Mouse (Mus musculus) lung, postnatal 4 days (tissue): Measurements from ENCODE around the gene Atn1.

Source experiments
- DNase-seq, 2 experiments: peaks; one replicate each; pipeline ENCODE4 v3.0.0; 2021

Atn1 gene

DNA sequence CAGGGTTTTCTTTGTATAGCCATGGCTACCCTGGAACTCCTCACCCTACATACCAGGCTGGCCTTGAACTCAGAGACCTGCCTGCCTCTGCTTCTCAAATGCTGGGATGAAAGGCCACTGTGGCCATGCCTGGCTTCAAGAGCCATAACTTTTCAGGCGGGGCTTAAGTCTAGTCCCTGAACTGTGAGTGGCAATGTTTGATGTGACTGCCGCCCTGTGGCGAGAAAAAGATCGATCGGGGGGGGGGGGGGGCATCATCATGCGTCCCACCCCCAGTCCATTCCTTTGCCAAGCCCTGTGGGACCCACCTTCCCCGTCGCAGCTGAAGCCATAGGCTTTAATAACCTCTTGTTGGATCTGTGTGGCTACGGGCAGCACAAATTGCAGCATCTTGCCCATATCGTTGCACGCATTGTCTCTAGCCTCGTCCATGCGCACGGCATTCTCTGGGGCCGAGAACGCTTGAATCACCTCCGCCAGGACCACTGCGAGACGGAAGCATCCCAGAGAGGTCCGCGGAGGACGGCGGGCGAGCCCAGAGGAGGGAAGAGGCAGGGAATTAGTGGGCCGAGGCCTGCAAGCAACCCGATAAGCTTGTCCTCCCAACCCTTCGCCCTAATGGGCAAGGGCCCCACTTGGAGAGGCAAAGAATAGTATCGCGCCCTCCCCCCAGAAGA is 16.0 kb downstream of the Atn1 start:
- no peak for DNase-seq

DNA sequence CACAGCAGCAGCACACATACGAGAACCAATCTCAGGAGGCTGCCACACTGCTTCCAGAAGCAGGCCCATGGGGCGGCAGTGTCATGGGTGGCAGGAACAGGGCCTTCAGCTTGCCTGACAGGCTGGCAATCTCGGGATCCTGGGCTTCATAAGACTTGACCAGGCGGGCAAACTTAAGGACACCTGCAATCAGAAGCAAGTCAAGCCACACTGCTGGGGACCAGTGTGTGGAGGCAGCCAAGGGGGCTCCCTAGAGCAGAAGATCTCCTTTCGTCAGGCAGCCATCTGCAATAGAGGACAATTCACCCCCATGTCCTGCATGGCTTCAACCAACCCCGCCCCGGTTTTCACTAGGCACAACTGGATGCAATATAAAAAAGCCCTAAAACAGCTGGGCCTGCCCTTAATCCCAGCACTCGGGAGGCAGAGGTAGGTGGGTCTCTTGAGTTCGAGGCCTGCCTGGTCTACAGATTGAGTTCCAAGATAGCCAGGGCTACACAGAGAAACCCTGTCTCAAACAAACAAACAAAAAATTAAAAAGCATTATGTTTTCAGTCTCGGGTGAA is 17.0 kb downstream of the Atn1 start:
- no peak for DNase-seq

DNA sequence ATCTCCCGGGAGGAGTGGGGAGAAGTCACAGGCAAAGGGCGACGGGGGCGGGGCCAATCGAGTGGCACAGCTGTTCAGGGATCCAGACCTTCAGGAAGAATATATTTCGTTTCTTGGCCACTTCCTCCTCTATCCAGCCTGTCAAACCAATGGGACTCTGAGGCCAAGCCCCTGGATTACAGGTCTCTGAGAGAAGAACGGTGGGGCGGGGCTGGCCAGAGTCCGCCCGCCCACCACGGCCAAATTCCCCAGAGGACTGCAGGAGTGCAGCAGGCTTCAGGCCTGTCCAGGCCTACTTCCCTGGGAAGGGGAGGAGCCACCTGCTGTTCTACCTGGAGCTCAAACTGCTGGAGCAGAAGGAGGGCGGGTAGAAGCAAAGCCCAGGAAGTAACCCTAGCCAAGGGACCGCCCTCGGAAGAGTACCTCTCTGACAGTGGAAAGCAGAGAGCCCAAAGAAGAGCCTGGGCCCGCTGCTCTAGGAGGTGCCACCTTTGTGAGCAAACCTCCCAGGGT is 17.8 kb downstream of the Atn1 start, which contains the start of gene Ptpn6:
TSS of gene Ptpn6 (minus strand) at position 204 of the 513 bp plus-strand sequence.
- DNase-seq: peak; percentile 85 to 93

- no peak for DNase-seq
Observed at GRCm38 (mm10) chr6:124737040-124737439, 19.3 kb downstream of the Atn1 start.

DNA sequence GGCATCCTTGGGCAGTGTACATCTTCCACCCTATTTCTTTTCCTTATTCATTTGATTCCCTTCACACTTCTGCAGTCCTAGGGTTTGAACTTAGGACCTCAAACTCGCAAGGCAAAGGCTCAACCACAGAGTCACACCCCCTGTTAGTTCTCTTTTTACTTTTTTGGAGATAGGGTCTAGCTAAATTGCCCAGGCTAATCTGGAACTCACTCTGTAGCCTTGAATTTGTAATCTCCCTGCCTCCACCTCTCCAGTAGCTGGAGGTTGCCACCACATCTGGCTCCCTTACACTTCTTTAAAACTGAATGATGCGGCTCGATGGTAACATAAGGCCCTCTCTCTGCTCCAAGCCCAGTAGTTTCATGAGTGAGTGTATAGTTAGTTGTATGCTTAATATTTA is 21.9 kb downstream of the Atn1 start:
- no peak for DNase-seq

- peak; percentile 81 to 85 for DNase-seq
Observed at GRCm38 (mm10) chr6:124732476-124733370, 23.6 kb downstream of the Atn1 start.

DNA sequence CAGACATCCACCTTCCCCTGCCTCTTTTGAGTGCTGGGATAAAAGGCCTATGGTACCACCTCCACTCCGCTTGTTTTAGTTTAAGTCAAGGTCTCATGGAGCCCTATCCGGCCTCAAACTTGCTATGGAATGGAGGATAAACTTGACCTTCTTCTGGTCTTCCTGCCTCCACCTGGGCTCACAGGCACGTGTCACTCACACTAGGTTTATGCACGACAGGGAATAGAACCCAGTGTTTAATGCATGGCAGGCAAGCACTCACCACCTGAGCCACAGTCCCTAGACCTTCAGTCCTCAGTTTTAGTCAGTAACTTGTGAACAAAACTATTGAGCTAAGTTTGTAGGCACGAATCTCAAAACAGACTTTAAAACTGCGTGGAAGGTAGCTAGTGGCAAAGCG is 25.3 kb downstream of the Atn1 start:
- DNase-seq: no peak

GRCm38 (mm10) chr6:124729850-124730705 is 26.2 kb downstream of the Atn1 start:
- DNase-seq: peak in 1 of 2 experiments; percentile 33

DNA sequence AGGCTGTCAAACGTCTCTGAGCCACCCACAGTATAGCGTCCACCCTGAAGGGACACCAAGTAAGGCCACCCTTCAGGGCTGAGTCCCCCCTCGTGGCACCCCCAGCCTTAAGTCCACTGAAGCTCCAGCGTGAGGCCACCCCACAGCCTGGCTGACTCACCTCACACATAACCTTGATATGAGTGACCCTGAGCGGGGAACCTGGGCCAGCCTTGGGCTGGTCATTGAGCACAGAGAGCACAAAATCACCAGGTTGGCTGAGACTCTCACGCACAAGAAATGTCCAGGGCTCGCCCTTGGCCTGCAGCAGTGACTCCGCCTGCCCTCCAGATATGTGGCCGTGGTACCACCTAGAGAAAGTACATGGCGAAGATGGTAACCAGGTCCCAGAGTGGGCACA is 27.7 kb downstream of the Atn1 start:
- DNase-seq: no peak

DNA sequence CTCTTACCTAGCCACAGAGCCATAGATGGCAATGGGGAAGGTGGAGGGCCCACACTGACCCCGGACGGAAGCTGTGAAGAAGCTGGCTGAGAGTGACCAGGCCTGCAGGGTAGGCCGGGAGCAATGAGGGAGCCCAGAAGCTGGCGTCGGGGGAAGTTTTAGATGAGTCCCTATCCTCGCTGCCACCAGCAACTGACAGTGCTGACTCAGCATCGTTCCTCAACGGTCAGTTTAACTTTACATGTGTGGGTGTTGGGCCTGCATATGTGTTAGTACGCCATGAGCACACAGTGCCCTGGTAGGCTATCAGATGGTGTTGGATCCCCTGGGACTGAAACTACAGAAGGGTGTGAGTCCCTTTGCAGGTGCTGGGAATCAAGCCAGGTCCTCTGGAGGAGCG is 31.9 kb downstream of the Atn1 start:
- no peak for DNase-seq

DNA sequence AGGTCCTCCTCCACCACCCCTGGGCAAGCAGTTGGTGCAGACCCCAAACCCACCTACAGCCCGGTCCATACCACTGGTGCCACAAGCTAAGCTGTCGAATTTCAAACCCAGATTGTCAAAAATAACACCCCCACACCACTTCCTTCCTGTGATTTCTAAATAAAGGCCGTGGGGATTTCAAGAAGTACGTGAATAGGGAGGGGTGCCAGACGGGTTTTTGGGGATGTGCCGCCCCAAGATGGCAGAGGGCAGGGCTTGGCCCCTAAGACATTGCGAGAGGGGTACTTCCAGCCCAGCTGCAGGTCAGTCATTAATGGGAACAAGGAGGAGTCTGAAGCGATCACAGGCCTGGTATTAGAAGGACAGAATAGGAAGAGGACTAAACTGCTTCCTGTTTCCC is 32.8 kb downstream of the Atn1 start:
- DNase-seq: peak in 1 of 2 experiments; percentile 51

DNA sequence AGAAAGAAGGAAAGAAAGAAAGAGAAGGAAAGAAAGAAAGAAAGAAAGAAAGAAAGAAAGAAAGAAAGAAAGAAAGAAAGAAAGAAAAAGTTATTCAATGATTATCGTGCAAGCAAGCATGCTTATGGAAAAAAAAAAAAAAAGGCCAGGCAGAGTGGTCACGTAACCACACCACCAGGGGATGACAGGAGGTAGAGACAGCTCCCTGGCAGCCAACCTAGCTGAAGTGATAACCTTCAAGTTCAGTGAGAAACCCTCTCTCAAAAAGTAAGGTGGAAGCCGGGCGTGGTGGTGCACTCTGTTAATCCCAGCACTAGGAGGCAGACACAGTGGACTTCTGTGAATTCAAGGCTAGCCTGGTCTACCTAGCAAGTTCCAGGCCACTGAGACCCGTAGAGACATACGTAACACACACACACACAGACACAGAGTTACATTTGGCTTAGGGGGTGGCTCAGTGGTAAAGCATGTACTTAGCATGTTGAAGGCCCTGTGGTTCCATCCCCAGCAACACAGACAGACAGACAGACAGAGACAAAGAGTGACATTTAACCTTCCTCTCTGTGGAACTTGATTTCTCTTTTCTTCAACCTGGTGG is 33.3 kb downstream of the Atn1 start:
- no peak for DNase-seq

DNA sequence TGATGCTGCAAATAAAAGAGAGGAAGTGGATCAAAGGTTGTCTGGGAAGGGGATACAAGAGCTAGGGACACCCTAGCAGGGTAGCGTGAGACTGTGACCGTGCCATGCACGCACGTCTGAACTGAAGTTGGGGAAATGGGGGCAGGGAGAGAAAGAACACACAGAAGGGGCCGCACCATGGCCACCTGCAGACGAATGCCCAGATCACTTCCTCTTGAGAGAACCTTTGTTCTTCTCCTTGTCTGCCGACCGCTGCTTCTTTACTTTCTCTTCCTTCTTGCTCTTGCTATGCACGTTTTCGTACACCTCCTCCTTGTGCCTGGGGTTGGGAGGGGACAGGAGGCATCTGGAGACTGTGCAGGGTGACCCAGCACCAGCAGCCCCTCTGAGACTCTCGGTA is 35.4 kb downstream of the Atn1 start:
- no peak for DNase-seq

DNA sequence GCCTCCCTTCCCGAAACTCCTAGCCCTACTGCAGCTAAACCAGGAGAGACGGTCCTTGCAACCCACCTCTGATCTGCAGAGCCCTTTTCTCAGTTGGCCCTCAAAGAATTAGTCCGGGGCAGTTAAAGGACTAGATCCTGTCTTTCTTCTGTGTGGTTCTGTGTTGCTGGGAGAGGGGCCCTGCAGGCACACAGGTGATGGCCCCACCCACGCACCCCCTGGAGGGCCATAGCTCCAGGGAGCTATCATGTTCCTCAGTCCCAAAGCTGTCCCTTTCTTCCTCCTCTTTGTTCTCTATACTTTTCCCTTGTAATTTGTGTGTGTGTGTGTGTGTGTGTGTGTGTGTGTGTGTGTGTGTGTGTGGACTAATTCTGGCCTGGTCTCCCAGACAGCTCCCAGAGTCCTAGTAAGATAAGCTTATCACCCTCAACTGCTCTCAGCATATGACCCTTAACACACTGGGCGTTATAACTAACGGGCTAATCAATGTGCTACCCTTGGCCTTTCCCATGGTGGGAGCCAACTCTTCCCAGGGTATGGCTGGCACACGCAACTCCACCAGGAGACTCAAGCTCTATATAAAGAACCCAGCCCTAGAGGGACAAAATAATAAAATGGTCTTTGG is 36.9 kb downstream of the Atn1 start:
- no peak for DNase-seq

GRCm38 (mm10) chr6:124718703-124719102 is 37.6 kb downstream of the Atn1 start:
- DNase-seq: peak; percentile 84 to 92

- DNase-seq: no peak
Observed at GRCm38 (mm10) chr6:124717968-124718367, 38.4 kb downstream of the Atn1 start.

- peak; percentile 67 to 69 for DNase-seq
Observed at GRCm38 (mm10) chr6:124716864-124717490, 39.3 kb downstream of the Atn1 start.

GRCm38 (mm10) chr6:124712918-124713317 is 43.4 kb downstream of the Atn1 start:
- no peak for DNase-seq

DNA sequence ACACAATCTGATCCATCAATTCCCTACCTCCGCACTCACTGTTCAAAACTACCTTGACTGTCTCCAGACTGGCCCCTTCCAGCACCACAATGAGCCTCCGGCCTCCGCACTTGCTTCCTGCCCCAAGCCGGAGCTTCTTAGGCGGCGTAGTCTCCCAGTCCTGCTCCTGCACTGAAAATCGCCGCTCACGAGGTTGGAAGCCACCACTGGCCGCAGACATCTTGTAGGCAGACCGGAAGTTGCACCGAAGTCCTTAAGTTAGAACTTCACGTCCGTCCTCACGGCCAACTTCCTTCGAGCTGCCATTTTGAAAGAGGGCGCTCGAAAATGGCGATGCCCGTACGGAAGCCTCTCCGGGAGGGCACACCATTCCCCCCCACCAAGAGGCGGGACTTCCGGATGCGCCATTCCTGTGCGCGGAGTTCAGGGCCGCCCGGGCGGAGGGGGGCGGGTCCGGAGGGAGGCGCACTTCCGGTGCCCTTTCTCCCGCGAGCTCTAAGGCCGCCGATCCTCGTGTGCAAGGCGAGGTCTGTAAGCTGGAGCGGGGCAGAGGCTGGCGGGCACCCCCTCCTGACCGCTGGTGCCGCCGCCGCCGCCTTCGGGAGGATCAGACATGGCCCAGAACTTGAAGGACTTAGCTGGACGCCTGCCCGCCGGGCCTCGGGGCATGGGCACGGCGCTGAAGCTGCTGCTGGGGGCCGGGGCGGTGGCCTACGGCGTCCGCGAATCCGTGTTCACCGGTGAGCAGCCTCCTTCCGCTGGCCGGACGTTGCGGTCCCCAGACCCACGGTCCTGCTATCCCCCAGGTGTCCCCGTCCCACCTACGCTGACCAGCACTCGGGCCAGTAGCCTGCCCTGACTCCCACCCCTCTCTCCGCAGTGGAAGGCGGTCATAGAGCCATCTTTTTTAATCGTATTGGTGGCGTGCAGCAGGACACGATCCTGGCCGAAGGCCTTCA is 44.2 kb downstream of the Atn1 start, which contains the start of the genes Emg1 and Phb2:
TSS of gene Emg1 (minus strand) at position 355 of the 959 bp plus-strand sequence.
TSS of gene Phb2 (plus strand) at position 513 of the 959 bp plus-strand sequence.
- DNase-seq: peak; percentile 99
